7 mouse cellular contexts compared by ENCODE assay signal in genomic region chr13:73937321-73938176, GRCm38 (mm10). TPM values are rescaled to one million over a fixed set of nuclear protein-coding genes. Genes with fewer than 3 reads are reported as not detected.
DNase-seq lines count a peak whose midpoint lies in the region; ATAC-seq and TF ChIP-seq lines count a peak whose summit lies in the region.

Trip13 (minus strand) TSS chr13:73937784.
Brd9 (plus strand) TSS chr13:73937811.

- H3K4me2 ChIP-seq in intestine, postnatal 0 days (replicated peaks; ENCODE audit: low read depth) = peak within 1 kb of the TSS; percentile 88
- peak within 1 kb of the TSS; percentile 91 for H3K4me2 ChIP-seq in midbrain, embryonic 12.5 days (replicated peaks)

- WGBS in embryonic facial prominence, embryonic 10.5 days = under 1% methylated on average over 82 of the region's 82 CpGs
- WGBS in intestine, postnatal 0 days = under 1% methylated on average over 76 of the region's 82 CpGs
- WGBS in midbrain, embryonic 12.5 days = under 1% methylated on average over 82 of the region's 82 CpGs
- 1% methylated on average over 82 of the region's 82 CpGs for WGBS in small intestine, adult 2 months

- no peak; the same call in none of the 2 replicates for TF ChIP-seq POLR2A in small intestine, adult 2 months (IDR thresholded peaks at IDR 0.05; ENCODE audit: low read depth, low read length)

- H3K9me3 ChIP-seq in embryonic facial prominence, embryonic 10.5 days = no peaks in the 10 kb centered on the region
- no peaks in the 10 kb centered on the region for H3K9me3 ChIP-seq in intestine, postnatal 0 days (ENCODE audit: control insufficient read depth)
- no peaks in the 10 kb centered on the region for H3K9me3 ChIP-seq in midbrain, embryonic 12.5 days

- peak within 1 kb of the TSS; percentile 55 for H3K9ac ChIP-seq in intestine, postnatal 0 days (ENCODE audit: low read depth, low read length)
- peak within 1 kb of the TSS; percentile 70 for H3K9ac ChIP-seq in midbrain, embryonic 12.5 days (replicated peaks)

- intact Hi-C loops in left cerebral cortex, postnatal 4 days (cut with DNase I) = no loop called here

- peak within 1 kb of the TSS; percentile 75 for H3K4me3 ChIP-seq in embryonic facial prominence, embryonic 10.5 days
- peak within 1 kb of the TSS; percentile 75 for H3K4me3 ChIP-seq in intestine, postnatal 0 days (ENCODE audit: low read depth, low read length)
- peak within 1 kb of the TSS; percentile 79 for H3K4me3 ChIP-seq in midbrain, embryonic 12.5 days
- peak within 1 kb of the TSS; percentile 75 for H3K4me3 ChIP-seq in small intestine, adult 2 months (ENCODE audit: low read depth, low read length)

- no peaks in the 10 kb centered on the region for H3K27me3 ChIP-seq in embryonic facial prominence, embryonic 10.5 days (replicated peaks; ENCODE audit: low read depth, poor library complexity, severe bottlenecking)
- no peaks in the 10 kb centered on the region for H3K27me3 ChIP-seq in intestine, postnatal 0 days (replicated peaks; ENCODE audit: control insufficient read depth, insufficient read depth, low read length)
- no peaks in the 10 kb centered on the region for H3K27me3 ChIP-seq in midbrain, embryonic 12.5 days
- H3K27me3 ChIP-seq in small intestine, adult 2 months (ENCODE audit: control insufficient read depth, insufficient read depth, low read length) = no peaks in the 10 kb centered on the region

- H3K36me3 ChIP-seq in embryonic facial prominence, embryonic 10.5 days (replicated peaks) = peaks cover 63% of the 10 kb centered on the region
- H3K36me3 ChIP-seq in intestine, postnatal 0 days (ENCODE audit: control insufficient read depth, insufficient read depth) = peaks cover 24% of the 10 kb centered on the region
- H3K36me3 ChIP-seq in midbrain, embryonic 12.5 days = peaks cover 30% of the 10 kb centered on the region
- peaks cover 11% of the 10 kb centered on the region; the same call in 1 of the 2 replicates for H3K36me3 ChIP-seq in small intestine, adult 2 months (ENCODE audit: control insufficient read depth, insufficient read depth, low read length)

- peaks cover 16% of the 10 kb centered on the region for H3K4me1 ChIP-seq in embryonic facial prominence, embryonic 10.5 days
- no peaks in the 10 kb centered on the region for H3K4me1 ChIP-seq in intestine, postnatal 0 days (replicated peaks; ENCODE audit: control insufficient read depth, insufficient read depth, low read length)
- peaks cover 15% of the 10 kb centered on the region for H3K4me1 ChIP-seq in midbrain, embryonic 12.5 days
- H3K4me1 ChIP-seq in small intestine, adult 2 months (ENCODE audit: control insufficient read depth, insufficient read depth, insufficient read length, low read length) = peaks cover 13% of the 10 kb centered on the region; the same call in 1 of the 2 replicates

- ATAC-seq in intestine, postnatal 0 days = peak; percentile 98
- peak; percentile 97 for ATAC-seq in midbrain, embryonic 12.5 days (ENCODE audit: low FRiP score, low read depth)

- peak within 1 kb of the TSS; percentile 95 for H3K27ac ChIP-seq in embryonic facial prominence, embryonic 10.5 days (replicated peaks)
- peak within 1 kb of the TSS; percentile 94 for H3K27ac ChIP-seq in intestine, postnatal 0 days (ENCODE audit: low read depth, low read length)
- peak within 1 kb of the TSS; percentile 84 for H3K27ac ChIP-seq in midbrain, embryonic 12.5 days (replicated peaks)
- peak within 1 kb of the TSS; percentile 94 for H3K27ac ChIP-seq in small intestine, adult 2 months (ENCODE audit: insufficient read depth, low read depth, low read length)

- TF ChIP-seq CTCF in intestine, postnatal 0 days (IDR thresholded peaks at IDR 0.05; ENCODE audit: low read depth) = peak; percentile 40
- no peak for TF ChIP-seq CTCF in small intestine, adult 2 months (IDR thresholded peaks at IDR 0.05; ENCODE audit: extremely low read depth, insufficient read length, insufficient replicate concordance, low read depth, low read length)

- DNase-seq in adrenal gland, postnatal 10 days = peak; percentile 97
- peak; percentile 95 for DNase-seq in embryonic facial prominence, embryonic 10.5 days (ENCODE audit: low spot score)
- peak; percentile 36 for DNase-seq in gonadal fat pad, adult 2 months (ENCODE audit: low read depth)
- DNase-seq in left cerebral cortex, postnatal 4 days = peak; percentile 94

RNA-seq across cellular contexts. Expression of gene Trip13, which starts in this region (rescaled TPM):
- total RNA-seq in adrenal gland, postnatal 10 days (2021) = 1 to 10 TPM; 3.0 to 3.8 TPM
- 72.2 and 73.7 TPM in 2 replicates for polyA plus RNA-seq in embryonic facial prominence, embryonic 10.5 days (2016; fragmentation: Nextera tagmentation; extraction: Ambion mirVana)
- 0.38 and 0.56 TPM in 2 replicates for polyA plus RNA-seq in gonadal fat pad, adult 2 months (2012; rRNA removed)
- polyA plus RNA-seq in intestine, postnatal 0 days (2015; fragmentation: Nextera tagmentation; extraction: Ambion mirVana) = 8.4 and 12.1 TPM in 2 replicates
- 1 to 10 TPM; 7.0 to 8.7 TPM for total RNA-seq in left cerebral cortex, postnatal 4 days (2021)
- polyA plus RNA-seq in midbrain, embryonic 12.5 days (2016; fragmentation: Nextera tagmentation; extraction: Ambion mirVana) = 34.4 and 38.2 TPM in 2 replicates
- 0.22 and 0.82 TPM in 2 replicates for polyA plus RNA-seq in small intestine, adult 2 months (2012; rRNA removed)

RNA-seq across cellular contexts. Expression of gene Brd9, which starts in this region (rescaled TPM):
- 10 to 100 TPM; 25.0 to 36.8 TPM for total RNA-seq in adrenal gland, postnatal 10 days (2021)
- 50.6 and 57.3 TPM in 2 replicates for polyA plus RNA-seq in embryonic facial prominence, embryonic 10.5 days (2016; fragmentation: Nextera tagmentation; extraction: Ambion mirVana)
- 21.8 and 28.1 TPM in 2 replicates for polyA plus RNA-seq in gonadal fat pad, adult 2 months (2012; rRNA removed)
- polyA plus RNA-seq in intestine, postnatal 0 days (2015; fragmentation: Nextera tagmentation; extraction: Ambion mirVana) = 23.2 and 24.0 TPM in 2 replicates
- 100 to 1,000 TPM; 108 to 110 TPM for total RNA-seq in left cerebral cortex, postnatal 4 days (2021)
- 83.8 and 90.1 TPM in 2 replicates for polyA plus RNA-seq in midbrain, embryonic 12.5 days (2016; fragmentation: Nextera tagmentation; extraction: Ambion mirVana)
- polyA plus RNA-seq in small intestine, adult 2 months (2012; rRNA removed) = 7.9 and 18.9 TPM in 2 replicates

Comparison
In these comparisons a context has a peak if more than half of its experiments do, and no peak if none do; other contexts are left out.
1. Peak in every context shown above with its lines: DNase-seq, ATAC-seq, H3K4me3 ChIP-seq and H3K27ac ChIP-seq.
2. DNase-seq: peak in every context shown above with its lines; median percentile 97 in adrenal gland, postnatal 10 days; 95 in embryonic facial prominence, embryonic 10.5 days; 94 in left cerebral cortex, postnatal 4 days; 36 in gonadal fat pad, adult 2 months.